Mouse (Mus musculus) lung, postnatal 0 days (tissue): ENCODE measurements at regions not wholly inside any gene's neighbourhood (a gene's known extent, or its start where the extent isn't known, plus 50 kb on each side); places are given as distances from the start of the nearest gene placed in this dataset.

Experiments used
- CTCF ChIP-seq: IDR thresholded peaks from 2 replicates; pipeline ENCODE4 v1.5.1; 2016; ENCODE audit warnings: antibody characterized with exemption, mild to moderate bottlenecking
- EP300 ChIP-seq: IDR thresholded peaks from 2 replicates; pipeline ENCODE4 v1.6.1; 2016; ENCODE audit warnings: antibody characterized with exemption, mild to moderate bottlenecking, control low read depth

DNA sequence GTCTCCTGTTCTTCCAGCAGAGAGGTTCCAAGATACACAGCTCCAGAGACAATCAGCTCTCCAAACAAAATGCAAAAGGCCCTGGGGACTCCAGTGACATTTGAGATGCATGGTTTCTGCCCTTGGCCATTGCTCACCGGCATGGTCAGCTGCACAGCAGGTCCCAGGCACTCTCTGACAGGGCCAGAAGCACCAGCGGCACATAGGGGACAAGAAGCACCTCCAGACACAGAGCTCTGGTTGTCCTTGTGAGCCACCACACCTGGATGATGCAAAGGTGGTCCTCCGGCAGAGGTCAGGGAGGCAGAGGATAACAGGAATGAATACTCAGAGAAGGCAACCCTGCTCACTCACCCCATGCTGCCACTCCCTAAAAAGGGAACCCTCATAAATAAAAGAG, 126.8 kb upstream of the Ppp2r2d start:
- TF ChIP-seq CTCF (no peak), EP300 (no peak)
